Mouse (Mus musculus): Measurements from ENCODE around the gene Entpd8.

DNA sequence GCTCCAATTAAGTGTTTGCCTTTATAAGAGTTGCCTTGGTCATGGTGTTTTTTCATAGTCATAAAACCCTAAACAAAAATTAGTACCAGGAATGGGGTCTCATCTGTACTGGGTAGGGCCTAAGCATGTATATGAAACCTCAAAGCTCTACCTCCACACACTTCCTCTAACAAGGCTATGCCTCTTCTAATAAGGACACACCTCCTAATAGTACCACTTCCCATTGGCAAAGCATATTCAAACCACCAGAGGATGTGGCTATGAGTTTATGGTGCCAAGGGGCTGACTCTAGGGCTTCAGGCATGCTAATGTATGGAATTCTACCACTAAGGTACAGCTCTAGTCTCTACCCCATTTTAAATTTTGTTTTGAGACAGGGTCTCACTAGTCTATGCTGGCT is 14.6 kb upstream of the Entpd8 start:
- TF ChIP-seq MAFK (IDR thresholded peaks at IDR 0.05; ENCODE audit: insufficient read depth, low read depth, low read length) (no peak), HCFC1 (IDR thresholded peaks at IDR 0.05; ENCODE audit: borderline replicate concordance, insufficient read depth, low read length) (no peak), ZC3H11A (IDR thresholded peaks at IDR 0.05; ENCODE audit: borderline replicate concordance, low read depth, low read length) (no peak)

Measured in ES-E14 (cell line).